Mouse (Mus musculus): ENCODE results near the gene Nlrp4c.
"Not testable (repeated sequence)": the region's sequence is repeated elsewhere in the genome, so short reads cannot be mapped to it uniquely, and the experiment has no call there.

The Nlrp4c gene

GRCm38 (mm10) chr7:6044861-6045260, at the start of gene Nlrp4c:
Gene Nlrp4c (plus strand): TSS chr7:6045161.
- DNase-seq: no peak

GRCm38 (mm10) chr7:6010910-6011309, 34.1 kb upstream of the Nlrp4c start, which contains the start of gene Vmn1r65:
Gene Vmn1r65 (minus strand): TSS chr7:6011010.
- DNase-seq: no peak

- DNase-seq: no peak
Measured at GRCm38 (mm10) chr7:6119501-6119900, 74.5 kb downstream of the Nlrp4c start.

GRCm38 (mm10) chr7:6120104-6120503, 75.1 kb downstream of the Nlrp4c start:
- not testable (repeated sequence) for DNase-seq

GRCm38 (mm10) chr7:6121128-6121527, 76.2 kb downstream of the Nlrp4c start:
- not testable (repeated sequence) for DNase-seq

- DNase-seq: peak; percentile 86
Measured at GRCm38 (mm10) chr7:6126690-6127448, 81.9 kb downstream of the Nlrp4c start.

GRCm38 (mm10) chr7:6130346-6130745, 85.4 kb downstream of the Nlrp4c start:
- DNase-seq: no peak

- DNase-seq: no peak
Measured at GRCm38 (mm10) chr7:6132646-6133045, 87.7 kb downstream of the Nlrp4c start.

- DNase-seq: no peak
Measured at GRCm38 (mm10) chr7:6136497-6136896, 91.5 kb downstream of the Nlrp4c start.

GRCm38 (mm10) chr7:6139295-6139694, 94.3 kb downstream of the Nlrp4c start:
- no peak for DNase-seq

- no peak for DNase-seq
Measured at GRCm38 (mm10) chr7:6143991-6144531, 99.1 kb downstream of the Nlrp4c start.

- DNase-seq: no peak
Measured at GRCm38 (mm10) chr7:6145423-6146188, 100.6 kb downstream of the Nlrp4c start.

- DNase-seq: no peak
Measured at GRCm38 (mm10) chr7:6146194-6146981, 101.4 kb downstream of the Nlrp4c start.

- no peak for DNase-seq
Measured at GRCm38 (mm10) chr7:6146982-6147325, 102.0 kb downstream of the Nlrp4c start.

GRCm38 (mm10) chr7:6147688-6148087, 102.7 kb downstream of the Nlrp4c start:
- DNase-seq: no peak

- no peak for DNase-seq
Measured at GRCm38 (mm10) chr7:6151266-6151665, 106.3 kb downstream of the Nlrp4c start.

GRCm38 (mm10) chr7:6152036-6152435, 107.1 kb downstream of the Nlrp4c start:
- DNase-seq: no peak

GRCm38 (mm10) chr7:6153131-6153530, 108.2 kb downstream of the Nlrp4c start:
- DNase-seq: no peak

- DNase-seq: no peak
Measured at GRCm38 (mm10) chr7:6154164-6154563, 109.2 kb downstream of the Nlrp4c start.

Data from lung, postnatal 10 days (tissue).